Mouse (Mus musculus) kidney, postnatal 4 days (tissue): Measurements from ENCODE around the gene Pbld2.
A peak's percentile ranks its signal among the peaks of the same experiment; 100 is the strongest.

Experiments used
- DNase-seq, 2 experiments: peaks; one replicate each; pipeline ENCODE4 v3.0.0; 2021; ENCODE audit warnings: mixed read lengths in 2 of 2

Pbld2 gene

GRCm38 (mm10) chr10:63023749-63024579 is at the start of gene Pbld2, which contains the start of gene Hnrnph3:
Pbld2 (plus strand) TSS chr10:63024315.
Hnrnph3 (minus strand) TSS chr10:63024217.
- DNase-seq: peak; percentile 99

GRCm38 (mm10) chr10:62979667-62980038 is 44.5 kb upstream of the Pbld2 start:
- no peak for DNase-seq

- DNase-seq: peak; percentile 88 to 93
Measured at GRCm38 (mm10) chr10:62980039-62980954, 43.8 kb upstream of the Pbld2 start, which contains the start of gene Rufy2. Rufy2 (plus strand) TSS chr10:62980223.

GRCm38 (mm10) chr10:62984072-62984471 is 40.0 kb upstream of the Pbld2 start:
- DNase-seq: no peak

GRCm38 (mm10) chr10:62984495-62984894 is 39.6 kb upstream of the Pbld2 start:
- DNase-seq: no peak

- peak; percentile 60 to 61 for DNase-seq
Measured at GRCm38 (mm10) chr10:62987341-62987740, 36.8 kb upstream of the Pbld2 start.

- DNase-seq: no peak
Measured at GRCm38 (mm10) chr10:62990636-62991035, 33.5 kb upstream of the Pbld2 start.

- no peak for DNase-seq
Measured at GRCm38 (mm10) chr10:62993991-62994390, 30.1 kb upstream of the Pbld2 start.

- DNase-seq: peak; percentile 57 to 68
Measured at GRCm38 (mm10) chr10:63000584-63000983, 23.5 kb upstream of the Pbld2 start.

GRCm38 (mm10) chr10:63003252-63003651 is 20.9 kb upstream of the Pbld2 start:
- no peak for DNase-seq

- DNase-seq: no peak
Measured at GRCm38 (mm10) chr10:63004556-63004955, 19.6 kb upstream of the Pbld2 start.

GRCm38 (mm10) chr10:63008193-63008592 is 15.9 kb upstream of the Pbld2 start:
- DNase-seq: no peak

- DNase-seq: no peak
Measured at GRCm38 (mm10) chr10:63010268-63010667, 13.8 kb upstream of the Pbld2 start.

GRCm38 (mm10) chr10:63011556-63011955 is 12.6 kb upstream of the Pbld2 start:
- no peak for DNase-seq

- DNase-seq: no peak
Measured at GRCm38 (mm10) chr10:63013476-63013875, 10.6 kb upstream of the Pbld2 start.

GRCm38 (mm10) chr10:63014168-63014567 is 9.9 kb upstream of the Pbld2 start:
- no peak for DNase-seq

- no peak for DNase-seq
Measured at GRCm38 (mm10) chr10:63019304-63019703, 4.8 kb upstream of the Pbld2 start.

GRCm38 (mm10) chr10:63021702-63022101 is 2.4 kb upstream of the Pbld2 start:
- no peak for DNase-seq

GRCm38 (mm10) chr10:63022541-63023120 is 1.5 kb upstream of the Pbld2 start:
- DNase-seq: no peak

GRCm38 (mm10) chr10:63023121-63023748 is 880 bp upstream of the Pbld2 start:
- peak; percentile 77 to 87 for DNase-seq

GRCm38 (mm10) chr10:63024580-63024910 is 430 bp downstream of the Pbld2 start:
- DNase-seq: peak; percentile 75 to 86

GRCm38 (mm10) chr10:63025016-63025415 is 901 bp downstream of the Pbld2 start:
- no peak for DNase-seq
